Mouse (Mus musculus): ENCODE results near the gene Pgp.

- no peak for TF ChIP-seq POLR2A (IDR thresholded peaks at IDR 0.05; ENCODE audit: extremely low read depth, insufficient read depth, low read length)
- no peak for TF ChIP-seq CTCF (IDR thresholded peaks at IDR 0.05; ENCODE audit: extremely low read depth, insufficient read depth, low read length)
Observed at GRCm38 (mm10) chr17:24473612-24474275, 3.6 kb downstream of the Pgp start, which contains the start of gene Bricd5.

Data from cortical plate, adult 2 months (tissue).